Mouse (Mus musculus) forebrain, embryonic 11.5 days (tissue): ENCODE measurements around the gene Cat. TPM values are rescaled to one million over a fixed set of nuclear protein-coding genes. Genes with fewer than 3 reads are reported as not detected.

Experiments used
- ATAC-seq: fragments of 200-750 bp; cut with Nextera tagmentation; replicated peaks from 2 replicates; pipeline ENCODE4 v1.8.0; 2017; ENCODE audit warnings: moderate TSS enrichment; ENCODE audit not compliant: low FRiP score
- DNase-seq: peaks from one replicate; pipeline ENCODE4 v3.0.0-alpha.2; 2017; ENCODE audit warnings: low spot score
- H3K27ac ChIP-seq: fragments of 300-500 bp; sonication (generic); 2 replicates; pipeline ENCODE4 v1.5.1; 2014; ENCODE audit warnings: low read depth, low read length
- H3K27me3 ChIP-seq: fragments of 300-500 bp; sonication (generic); 2 replicates; pipeline ENCODE4 v1.6.1; 2014; ENCODE audit warnings: mild to moderate bottlenecking, low read length, mixed read lengths; ENCODE audit not compliant: control insufficient read depth, insufficient read depth
- H3K36me3 ChIP-seq: fragments of 300-500 bp; sonication (generic); 2 replicates; pipeline ENCODE4 v1.6.1; 2014; ENCODE audit warnings: mild to moderate bottlenecking, low read length, moderate library complexity, mixed read lengths; ENCODE audit not compliant: control insufficient read depth, insufficient read depth
- H3K4me1 ChIP-seq: fragments of 300-500 bp; sonication (generic); replicated peaks from 2 replicates; pipeline ENCODE4 v1.6.1; 2014; ENCODE audit warnings: low read length, mixed read lengths; ENCODE audit not compliant: control insufficient read depth, insufficient read depth
- H3K4me2 ChIP-seq: fragments of 300-500 bp; sonication (generic); 2 replicates; pipeline ENCODE4 v1.6.1; 2014; ENCODE audit warnings: low read depth, mild to moderate bottlenecking, low read length, moderate library complexity, mixed read lengths; ENCODE audit not compliant: severe bottlenecking
- H3K4me3 ChIP-seq: fragments of 300-500 bp; sonication (generic); 2 replicates; pipeline ENCODE4 v1.5.1; 2014; ENCODE audit warnings: low read depth, low read length
- H3K9ac ChIP-seq: fragments of 300-500 bp; sonication (generic); 2 replicates; pipeline ENCODE4 v1.6.1; 2014; ENCODE audit warnings: low read length
- H3K9me3 ChIP-seq: fragments of 300-500 bp; sonication (generic); 2 replicates; pipeline ENCODE4 v1.6.1; 2016; ENCODE audit warnings: low read length, mixed read lengths; ENCODE audit not compliant: control insufficient read depth
- WGBS: fragments of 180-500 bp; shearing (Covaris S2); extraction: QIAGEN DNeasy Blood & Tissue Kit; methylation state at CpG from one replicate; pipeline ENCODE4 v1.1.7; 2014; 5-methylcytosine and 5-hydroxymethylcytosine counted together
- polyA plus RNA-seq: library from polyadenylated mRNA; unstranded; fragments of >200 nt; fragmentation: Nextera tagmentation; extraction: Ambion mirVana; gene quantifications from 2 replicates; pipeline ENCODE4 v1.2.1, GENCODE M21; 2014

Gene Cat
- polyA plus RNA-seq, 1 experiment from 2014 or later, result 139 TPM

- DNase-seq, result no peak
- H3K4me3 ChIP-seq, result no peak overlapping the region
- H3K9ac ChIP-seq, result no peak overlapping the region
- no peak overlapping the region for H3K4me2 ChIP-seq
- H3K27ac ChIP-seq, result no peak overlapping the region
- 97% methylated on average over 2 of the region's 2 CpGs for WGBS
- no peaks in the 10 kb centered on the region for H3K36me3 ChIP-seq
- H3K4me1 ChIP-seq, result no peaks in the 10 kb centered on the region
- ATAC-seq, result no peak
- no peaks in the 10 kb centered on the region for H3K9me3 ChIP-seq
- no peaks in the 10 kb centered on the region for H3K27me3 ChIP-seq
Observed at GRCm38 (mm10) chr2:103505956-103506355, 21.0 kb upstream of the Cat start.

DNA sequence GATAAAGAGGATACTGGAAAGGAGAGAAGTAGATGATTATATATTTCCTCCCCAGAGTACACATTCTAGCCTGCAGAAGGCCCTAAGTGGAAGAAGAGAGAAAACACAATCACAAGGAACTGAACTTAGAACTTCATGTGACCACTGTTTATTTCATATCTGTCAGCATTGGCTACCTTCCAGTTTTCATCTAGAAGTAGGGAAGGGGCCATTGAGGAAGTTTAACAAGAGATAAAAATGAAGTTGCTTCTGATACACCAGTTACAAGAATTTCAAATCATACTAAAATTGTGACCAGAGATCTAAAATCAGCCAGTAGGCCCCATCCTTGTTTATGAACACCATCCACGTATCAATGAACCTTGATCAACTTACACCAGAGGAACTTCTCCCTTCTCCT is 19.5 kb upstream of the Cat start:
- Histone ChIP-seq H3K27ac (no peak overlapping the region), H3K27me3 (no peaks in the 10 kb centered on the region), H3K4me1 (no peaks in the 10 kb centered on the region), H3K36me3 (no peaks in the 10 kb centered on the region), H3K4me2 (no peak overlapping the region), H3K9ac (no peak overlapping the region), H3K4me3 (no peak overlapping the region), H3K9me3 (no peaks in the 10 kb centered on the region)
- ATAC-seq (no peak), DNase-seq (no peak)
- 97% methylated on average over 1 of the region's 1 CpGs for WGBS

GRCm38 (mm10) chr2:103500769-103501168 is 15.8 kb upstream of the Cat start:
- 73% methylated on average over 2 of the region's 2 CpGs for WGBS
- ATAC-seq, result no peak
- H3K4me3 ChIP-seq, result no peak overlapping the region
- H3K4me1 ChIP-seq, result no peaks in the 10 kb centered on the region
- H3K9ac ChIP-seq, result no peak overlapping the region
- H3K27ac ChIP-seq, result no peak overlapping the region
- H3K9me3 ChIP-seq, result no peaks in the 10 kb centered on the region
- no peaks in the 10 kb centered on the region for H3K36me3 ChIP-seq
- no peaks in the 10 kb centered on the region for H3K27me3 ChIP-seq
- no peak for DNase-seq
- no peak overlapping the region for H3K4me2 ChIP-seq

GRCm38 (mm10) chr2:103495633-103496418 is 10.9 kb upstream of the Cat start:
- H3K36me3 ChIP-seq, result no peaks in the 10 kb centered on the region
- no peak overlapping the region for H3K27ac ChIP-seq
- 91% methylated on average over 6 of the region's 6 CpGs for WGBS
- H3K4me1 ChIP-seq, result no peaks in the 10 kb centered on the region
- no peaks in the 10 kb centered on the region for H3K27me3 ChIP-seq
- no peaks in the 10 kb centered on the region for H3K9me3 ChIP-seq
- DNase-seq, result no peak
- ATAC-seq, result no peak
- H3K4me3 ChIP-seq, result no peak overlapping the region
- no peak overlapping the region for H3K9ac ChIP-seq
- H3K4me2 ChIP-seq, result no peak overlapping the region

DNA sequence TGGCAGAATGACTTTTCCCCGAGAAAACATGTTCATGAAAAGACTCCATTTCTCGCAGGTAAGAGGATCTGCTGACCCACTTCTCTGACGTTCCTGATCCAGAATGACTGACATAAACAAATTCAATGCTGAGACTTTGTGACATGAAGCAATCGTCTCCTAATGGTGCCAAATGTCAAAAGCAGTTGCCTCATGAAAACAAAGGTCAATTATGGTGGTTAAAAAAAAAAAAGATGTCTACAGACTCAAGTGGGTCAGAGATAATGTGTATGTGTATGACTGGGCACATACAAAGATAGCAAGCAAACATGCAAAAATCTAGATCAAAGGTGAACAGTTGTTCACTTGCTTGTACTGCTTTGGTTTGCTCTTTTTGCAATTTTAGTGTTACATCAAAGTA is 8.9 kb upstream of the Cat start:
- Histone ChIP-seq H3K4me2 (no peak overlapping the region), H3K4me3 (no peak overlapping the region), H3K4me1 (no peaks in the 10 kb centered on the region), H3K27ac (no peak overlapping the region), H3K36me3 (no peaks in the 10 kb centered on the region), H3K9me3 (no peaks in the 10 kb centered on the region), H3K9ac (no peak overlapping the region), H3K27me3 (no peaks in the 10 kb centered on the region)
- 71% methylated on average over 4 of the region's 4 CpGs for WGBS
- DNase-seq (no peak), ATAC-seq (no peak)

GRCm38 (mm10) chr2:103492526-103492925 is 7.6 kb upstream of the Cat start:
- Histone ChIP-seq H3K27ac (no peak overlapping the region), H3K4me2 (no peak overlapping the region), H3K9ac (no peak overlapping the region), H3K27me3 (no peaks in the 10 kb centered on the region), H3K4me3 (no peak overlapping the region), H3K36me3 (no peaks in the 10 kb centered on the region), H3K9me3 (no peaks in the 10 kb centered on the region), H3K4me1 (no peaks in the 10 kb centered on the region)
- DNase-seq, result no peak
- no peak for ATAC-seq
- 90% methylated on average over 4 of the region's 4 CpGs for WGBS

DNA sequence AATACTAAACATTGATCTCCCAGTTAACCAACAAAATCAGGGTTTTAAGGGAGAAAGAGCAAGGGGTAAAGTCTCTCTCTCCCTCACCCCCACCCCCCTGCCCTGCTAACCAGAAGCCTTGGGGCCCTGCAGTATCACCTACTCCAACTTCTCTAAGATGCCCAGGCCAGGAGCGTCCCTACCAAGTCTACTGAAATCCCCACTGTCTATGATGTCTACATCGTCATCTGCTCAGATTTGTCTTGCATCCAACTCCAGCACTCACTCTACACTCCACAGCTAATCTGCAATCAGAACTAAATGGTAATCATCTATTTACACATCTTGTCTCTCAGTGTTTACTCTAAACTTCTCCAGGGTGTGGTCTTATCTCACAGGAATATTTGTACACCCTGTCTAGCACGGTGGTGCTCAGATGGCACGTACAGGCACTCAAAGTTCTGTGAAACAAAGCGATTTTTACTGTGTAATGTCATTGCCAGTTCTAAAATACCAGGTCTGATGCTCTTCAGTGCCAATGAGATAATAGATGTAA is 907 bp downstream of the Cat start:
- no peaks in the 10 kb centered on the region for H3K36me3 ChIP-seq
- H3K27ac ChIP-seq, result no peak overlapping the region
- H3K9me3 ChIP-seq, result no peaks in the 10 kb centered on the region
- H3K4me3 ChIP-seq, result peak overlapping the region; percentile 80
- peak overlapping the region; percentile 91 for H3K9ac ChIP-seq
- peak overlapping the region; percentile 71 for H3K4me2 ChIP-seq
- DNase-seq (no peak), ATAC-seq (no peak)
- no peaks in the 10 kb centered on the region for H3K27me3 ChIP-seq
- peaks cover 5% of the 10 kb centered on the region; the same call in 1 of the 2 replicates for H3K4me1 ChIP-seq
- 48% methylated on average over 5 of the region's 5 CpGs for WGBS

DNA sequence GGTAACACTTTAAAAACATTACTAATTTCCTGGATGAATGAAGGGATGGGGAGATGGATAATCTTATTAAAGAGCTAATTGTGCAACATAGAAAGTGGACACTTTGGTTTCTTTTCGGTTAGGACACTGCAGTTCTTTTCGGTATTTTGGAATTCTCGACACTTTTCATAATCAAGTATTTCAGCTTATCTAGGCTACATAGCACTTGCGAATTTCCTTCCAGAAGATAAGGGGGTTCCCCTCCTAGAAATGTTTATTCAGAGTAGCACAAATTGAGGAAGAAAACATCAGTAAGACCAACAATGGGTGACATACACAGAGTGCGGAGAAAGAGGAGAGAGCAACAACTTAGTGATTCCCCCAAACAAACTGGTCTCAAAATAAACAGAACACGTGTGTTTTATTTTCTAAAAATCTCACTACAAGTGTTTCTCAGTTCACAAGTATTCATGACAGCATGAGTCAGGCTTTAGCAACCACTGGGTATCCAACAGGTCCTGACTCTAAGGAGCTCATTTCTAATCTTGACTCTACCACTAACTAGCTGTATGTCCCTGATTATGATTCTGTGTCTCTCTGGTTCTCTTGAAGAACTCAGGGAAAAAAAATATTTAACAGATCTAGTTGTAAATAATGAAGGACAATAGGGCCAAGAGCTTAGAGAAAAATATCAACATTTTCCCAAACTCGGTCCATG is 1.5 kb downstream of the Cat start:
- no peaks in the 10 kb centered on the region for H3K27me3 ChIP-seq
- no peak for DNase-seq
- no peaks in the 10 kb centered on the region for H3K9me3 ChIP-seq
- 89% methylated on average over 7 of the region's 7 CpGs for WGBS
- H3K4me1 ChIP-seq, result peaks cover 5% of the 10 kb centered on the region; the same call in 1 of the 2 replicates
- no peaks in the 10 kb centered on the region for H3K36me3 ChIP-seq
- H3K4me3 ChIP-seq, result peak overlapping the region; percentile 80
- peak overlapping the region; percentile 71 for H3K4me2 ChIP-seq
- no peak for ATAC-seq
- no peak overlapping the region for H3K27ac ChIP-seq
- H3K9ac ChIP-seq, result no peak overlapping the region; the same call in 1 of the 2 replicates
